Mouse (Mus musculus) T-helper 2 cell (primary cell): ENCODE measurements at regions not wholly inside any gene's neighbourhood (a gene's known extent, or its start where the extent isn't known, plus 50 kb on each side); places are given as distances from the start of the nearest gene placed in this dataset.

Experiments
- in situ Hi-C: fragments of 300-600 bp; cut with MboI, MseI; formaldehyde crosslinking; loops from one replicate; pipeline ENCODE4 v1.15.1; 2025; ENCODE audit warnings: high pct_unique_total_duplicates

DNA sequence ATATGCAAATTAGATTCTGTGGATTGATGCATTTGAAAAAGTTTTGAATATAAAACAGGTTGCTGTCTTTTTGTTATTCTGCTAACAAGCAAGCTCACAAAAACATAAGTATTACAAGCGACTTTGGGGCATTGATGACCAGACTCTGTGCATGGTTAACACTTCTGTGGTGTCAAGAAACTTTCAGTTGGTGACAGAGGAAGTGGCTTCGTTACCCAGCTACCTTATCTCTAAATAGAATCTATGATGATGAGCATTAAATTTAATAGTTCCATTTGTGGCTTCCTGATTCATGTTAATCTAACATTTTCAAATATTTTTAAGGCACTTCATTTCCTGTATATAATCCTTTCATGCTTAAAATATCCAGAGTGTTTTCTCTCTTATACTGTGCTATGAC is 100.8 kb downstream of the Tm2d1 start:
- in situ Hi-C loops: no loop called here

- in situ Hi-C loops: loop anchor here (25.0 kb wide), 1 partner anchor 1304 kb away; no protein-coding TSS in a partner anchor
Observed at GRCm38 (mm10) chr4:98258336-98258735, 124.8 kb downstream of the Tm2d1 start.

DNA sequence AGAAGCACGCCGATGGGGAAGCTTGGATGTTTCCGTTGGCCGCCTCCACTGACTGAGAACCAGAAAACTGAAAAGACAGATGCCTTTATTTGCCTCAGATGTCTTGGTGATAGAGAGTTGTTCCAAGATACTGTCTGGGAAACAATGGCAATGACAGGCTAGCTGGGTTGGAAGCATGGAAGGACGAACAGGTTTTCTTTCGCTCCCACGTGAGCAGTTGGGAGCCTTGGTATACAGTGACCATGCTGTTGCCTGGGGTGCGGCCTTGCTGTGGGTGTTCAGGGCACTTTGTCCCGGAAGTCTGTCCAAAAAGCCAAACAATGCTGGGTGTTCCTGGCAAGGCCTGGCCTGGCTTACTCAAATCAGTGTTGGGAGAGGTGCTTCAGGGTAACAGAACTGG is 125.4 kb downstream of the Tm2d1 start:
- in situ Hi-C loops: loop anchor here (25.0 kb wide), 1 partner anchor 1305 kb away; no protein-coding TSS in a partner anchor

- in situ Hi-C loops: loop anchor here (25.0 kb wide), 1 partner anchor 1307 kb away; no protein-coding TSS in a partner anchor
Observed at GRCm38 (mm10) chr4:98254856-98255853, 128.0 kb downstream of the Tm2d1 start.

- in situ Hi-C loops: loop anchor here (25.0 kb wide), 1 partner anchor 507 kb away; no protein-coding TSS in a partner anchor
Observed at GRCm38 (mm10) chr4:98243941-98244929, 138.9 kb downstream of the Tm2d1 start.

DNA sequence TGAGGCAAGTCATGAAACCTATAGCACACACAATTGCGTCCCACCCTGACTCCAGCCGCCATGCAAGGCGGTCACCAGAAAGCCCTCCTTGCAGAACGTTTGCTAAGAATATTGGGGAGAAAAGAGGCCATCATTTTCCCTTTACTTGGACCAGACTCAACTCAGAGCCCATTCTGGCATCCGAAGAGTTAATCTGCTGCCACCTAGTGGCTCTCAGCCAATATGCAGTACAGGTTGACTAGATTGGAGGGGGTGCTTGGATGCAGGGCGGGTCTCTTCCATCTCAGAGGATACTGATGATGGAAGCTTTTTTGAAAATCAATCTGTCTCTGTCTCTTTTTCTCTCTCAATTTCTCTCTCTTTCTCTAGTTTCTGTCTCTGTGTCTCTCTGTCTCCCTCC is 139.6 kb downstream of the Tm2d1 start:
- in situ Hi-C loops: loop anchor here (25.0 kb wide), 1 partner anchor 506 kb away; no protein-coding TSS in a partner anchor

DNA sequence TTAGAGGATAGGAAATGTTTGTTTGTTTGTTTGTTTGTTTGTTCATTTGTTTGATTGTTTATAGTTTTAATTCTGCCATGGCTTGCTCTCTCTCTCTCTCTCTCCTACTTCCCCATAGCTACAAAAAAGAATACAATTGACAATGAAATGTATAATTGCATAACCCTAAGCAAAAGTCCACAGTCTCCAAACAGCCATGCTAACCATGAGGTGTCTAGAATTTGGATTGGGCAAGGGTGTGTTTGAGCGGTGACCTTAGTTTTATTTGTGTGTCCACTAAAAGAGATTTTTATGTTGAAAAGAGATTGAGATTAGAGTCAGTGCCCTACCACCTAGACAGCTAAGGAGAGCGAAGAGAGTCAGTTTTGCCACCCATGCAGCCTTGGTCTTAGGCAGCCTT is 141.2 kb downstream of the Tm2d1 start:
- in situ Hi-C loops: loop anchor here (25.0 kb wide), 1 partner anchor 505 kb away; no protein-coding TSS in a partner anchor

DNA sequence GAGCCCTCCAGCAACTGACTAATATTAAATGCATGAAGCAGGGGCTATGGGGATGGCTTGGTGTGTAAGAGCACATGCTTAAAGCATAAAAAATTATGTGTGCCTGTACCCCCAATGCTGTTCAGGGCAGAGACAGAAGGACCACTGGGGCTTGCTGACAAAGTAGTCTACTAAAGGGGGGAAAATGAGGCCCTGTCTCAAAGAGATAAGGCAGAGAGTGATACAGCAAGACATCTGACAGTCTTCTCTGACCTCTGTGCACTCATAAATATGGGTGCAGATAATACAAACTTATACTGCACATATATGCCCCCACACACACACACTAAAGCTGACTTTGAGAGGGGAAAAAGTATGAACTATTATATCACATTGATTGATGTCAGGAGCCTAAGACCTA is 142.8 kb downstream of the Tm2d1 start:
- in situ Hi-C loops: loop anchor here (25.0 kb wide), 1 partner anchor 503 kb away; no protein-coding TSS in a partner anchor

- in situ Hi-C loops: loop anchor here (25.0 kb wide), 1 partner anchor 501 kb away; no protein-coding TSS in a partner anchor
Observed at GRCm38 (mm10) chr4:98238075-98238474, 145.0 kb downstream of the Tm2d1 start.

GRCm38 (mm10) chr4:98237475-98237874 is 145.6 kb downstream of the Tm2d1 start:
- in situ Hi-C loops: loop anchor here (25.0 kb wide), 1 partner anchor 500 kb away; no protein-coding TSS in a partner anchor

- in situ Hi-C loops: loop anchor here (25.0 kb wide), 1 partner anchor 499 kb away; no protein-coding TSS in a partner anchor
Observed at GRCm38 (mm10) chr4:98236006-98236783, 146.9 kb downstream of the Tm2d1 start.

DNA sequence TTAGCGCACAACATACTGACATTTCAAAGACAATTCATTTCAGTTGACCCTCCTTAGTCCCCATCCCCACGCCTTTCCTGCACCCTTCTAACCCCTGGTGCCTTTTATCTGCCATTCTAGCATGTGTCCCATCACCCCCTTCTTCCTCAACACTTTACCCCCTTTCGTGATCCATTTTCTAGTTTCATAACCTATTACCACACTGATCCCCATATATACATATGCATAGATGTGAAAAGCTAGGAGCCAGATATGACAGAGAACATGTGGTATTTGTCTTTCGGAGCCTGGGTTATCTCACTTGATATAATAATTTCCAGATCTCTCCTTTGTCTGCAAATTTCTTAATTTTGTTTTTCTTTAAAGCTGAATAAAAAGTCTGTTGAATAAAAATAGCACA is 154.9 kb downstream of the Tm2d1 start:
- in situ Hi-C loops: loop anchor here (25.0 kb wide), 1 partner anchor 491 kb away; no protein-coding TSS in a partner anchor

- in situ Hi-C loops: no loop called here
Observed at GRCm38 (mm10) chr4:98224366-98224765, 158.7 kb downstream of the Tm2d1 start.

- in situ Hi-C loops: no loop called here
Observed at GRCm38 (mm10) chr4:98223429-98223828, 159.7 kb downstream of the Tm2d1 start.

- in situ Hi-C loops: no loop called here
Observed at GRCm38 (mm10) chr4:98221566-98221965, 161.5 kb downstream of the Tm2d1 start.

DNA sequence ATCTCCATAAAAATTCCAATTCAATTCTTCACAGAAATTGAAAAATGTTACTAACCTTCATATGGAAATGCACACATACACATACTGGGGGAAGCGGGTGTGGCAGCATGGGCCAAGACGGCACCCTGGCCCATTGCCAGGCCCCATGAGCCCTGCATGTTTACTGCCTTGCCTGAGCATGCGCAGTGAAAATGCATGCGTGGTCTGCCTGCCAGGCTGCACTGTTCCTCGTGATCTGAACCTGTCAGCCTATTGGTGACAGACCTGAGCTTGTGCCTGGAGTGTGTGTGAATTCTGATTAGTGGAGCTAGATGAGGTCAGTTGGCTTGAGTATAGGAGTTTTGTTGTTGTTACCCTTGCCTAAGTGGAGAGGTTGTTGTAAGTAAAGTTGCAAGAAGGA is 167.9 kb downstream of the Tm2d1 start:
- in situ Hi-C loops: no loop called here

- in situ Hi-C loops: no loop called here
Observed at GRCm38 (mm10) chr4:98207446-98207845, 175.7 kb downstream of the Tm2d1 start.

DNA sequence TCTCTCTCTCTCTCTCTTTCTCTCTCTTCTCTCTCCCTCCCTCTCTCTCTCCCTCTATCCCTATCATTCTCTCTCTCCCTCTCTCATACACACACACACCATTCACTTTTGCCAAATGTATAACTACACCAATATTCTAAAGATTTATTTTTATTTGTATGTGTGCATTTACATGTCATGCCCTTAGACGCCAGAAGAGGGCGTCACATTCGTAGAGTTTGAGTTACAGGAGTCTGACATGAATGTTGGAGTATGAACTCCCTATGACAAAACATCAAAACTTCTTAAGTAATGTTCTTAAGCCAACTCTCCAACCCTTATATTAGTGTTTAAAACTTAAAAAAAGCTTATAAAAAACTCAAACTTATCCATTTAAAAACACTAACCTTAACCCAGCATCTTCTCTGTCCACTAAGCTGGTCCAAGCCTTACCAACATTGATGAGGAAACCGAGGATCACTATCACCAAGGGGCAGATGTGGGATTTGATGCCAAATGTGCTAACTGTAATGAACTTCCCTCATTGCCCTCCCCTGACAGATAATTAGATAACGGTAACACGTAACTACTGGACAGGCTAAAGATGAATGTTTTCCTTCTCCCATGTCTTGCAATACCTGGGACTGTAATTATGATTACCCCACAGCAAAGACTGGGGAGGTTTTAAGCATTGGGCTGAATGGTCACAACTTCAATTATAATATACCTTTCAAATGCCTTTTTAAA is 176.7 kb downstream of the Tm2d1 start:
- in situ Hi-C loops: no loop called here

- in situ Hi-C loops: no loop called here
Observed at GRCm38 (mm10) chr4:98203129-98203528, 180.0 kb downstream of the Tm2d1 start.

DNA sequence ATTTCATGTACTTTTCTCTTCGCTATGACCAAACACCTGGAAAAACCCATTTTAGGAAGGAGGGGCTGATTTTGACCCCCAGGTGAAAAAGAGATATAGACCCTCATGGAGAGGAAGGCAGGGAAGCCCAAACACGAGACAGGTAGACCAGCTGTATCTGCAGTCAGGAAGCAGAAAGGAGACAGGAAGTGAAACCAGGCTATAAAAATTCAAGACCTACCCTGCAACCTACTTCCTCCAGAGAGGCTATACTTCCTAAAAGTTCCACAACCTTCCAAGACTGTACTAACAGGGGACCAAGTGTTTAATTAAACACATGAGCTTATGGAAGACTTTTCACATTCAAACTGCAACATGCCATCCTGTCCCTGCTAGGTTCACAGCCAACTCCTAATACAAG is 180.9 kb downstream of the Tm2d1 start:
- in situ Hi-C loops: no loop called here
